Mouse (Mus musculus) ovary, adult 2 months (tissue): ENCODE results near the gene Etv6. TPM values are rescaled to one million over a fixed set of nuclear protein-coding genes. Genes with fewer than 3 reads are reported as not detected.

Experiments used
- polyA plus RNA-seq: library from polyadenylated mRNA; depleted of rRNA; stranded (reverse); fragments of >200 nt; gene quantifications from 2 replicates; pipeline ENCODE4 v1.2.3, GENCODE M21; 2012; rRNA removed

The Etv6 gene
- polyA plus RNA-seq, result 53.4 and 67.1 TPM in 2 replicates

GRCm38 (mm10) chr6:134035490-134036405, at the start of gene Etv6:
Gene Etv6 (plus strand): TSS chr6:134035700.

Other genes with a start within 250 kb of the Etv6 start
- gene Kap, start 181.9 kb upstream of the Etv6 start, polyA plus RNA-seq, result not detected in 2 replicates